Mouse (Mus musculus) embryonic facial prominence, embryonic 14.5 days (tissue): ENCODE measurements around the gene Ocrl. TPM values are rescaled to one million over a fixed set of nuclear protein-coding genes. Genes with fewer than 3 reads are reported as not detected.
A peak's percentile ranks its signal among the peaks of the same experiment; 100 is the strongest.

ENCODE experiments used
- ATAC-seq: fragments of 200-750 bp; cut with Nextera tagmentation; 2 replicates; pipeline ENCODE4 v1.8.0; 2017; ENCODE audit warnings: low read depth, moderate number of reproducible peaks, moderate TSS enrichment
- DNase-seq: peaks from one replicate; pipeline ENCODE4 v3.0.0-alpha.2; 2015; ENCODE audit warnings: low spot score
- H3K27ac ChIP-seq: fragments of 300-500 bp; sonication (generic); replicated peaks from 2 replicates; pipeline ENCODE4 v1.5.1; 2014; ENCODE audit warnings: low read depth, mild to moderate bottlenecking, low read length, moderate library complexity
- H3K27me3 ChIP-seq: fragments of 300-500 bp; sonication (generic); replicated peaks from 2 replicates; pipeline ENCODE4 v1.6.1; 2014; ENCODE audit warnings: low read length; ENCODE audit not compliant: control insufficient read depth, insufficient read depth
- H3K36me3 ChIP-seq: fragments of 300-500 bp; sonication (generic); 2 replicates; pipeline ENCODE4 v1.6.1; 2014; ENCODE audit warnings: low read length, mixed read lengths; ENCODE audit not compliant: control insufficient read depth, insufficient read depth
- H3K4me1 ChIP-seq: fragments of 300-500 bp; sonication (generic); 2 replicates; pipeline ENCODE4 v1.6.1; 2014; ENCODE audit warnings: antibody characterized with exemption, low read length; ENCODE audit not compliant: control insufficient read depth, insufficient read depth
- H3K4me2 ChIP-seq: fragments of 300-500 bp; sonication (generic); 2 replicates; pipeline ENCODE4 v1.6.1; 2014; ENCODE audit warnings: low read depth, mild to moderate bottlenecking, low read length, moderate library complexity, mixed read lengths
- H3K4me3 ChIP-seq: fragments of 300-500 bp; sonication (generic); 2 replicates; pipeline ENCODE4 v1.5.1; 2014; ENCODE audit warnings: low read depth, mild to moderate bottlenecking, low read length
- H3K9ac ChIP-seq: fragments of 300-500 bp; sonication (generic); 2 replicates; pipeline ENCODE4 v1.6.1; 2014; ENCODE audit warnings: low read depth, mild to moderate bottlenecking, low read length, moderate library complexity, mixed read lengths
- H3K9me3 ChIP-seq: fragments of 300-500 bp; sonication (generic); 2 replicates; pipeline ENCODE4 v1.6.1; 2016; ENCODE audit warnings: low read length; ENCODE audit not compliant: control insufficient read depth
- WGBS: fragments of 180-500 bp; shearing (Covaris S2); extraction: QIAGEN DNeasy Blood & Tissue Kit; methylation state at CpG from one replicate; pipeline ENCODE4 v1.1.7; 2014; 5-methylcytosine and 5-hydroxymethylcytosine counted together
- polyA plus RNA-seq: library from polyadenylated mRNA; unstranded; fragments of >200 nt; fragmentation: Nextera tagmentation; extraction: Ambion mirVana; gene quantifications from 2 replicates; pipeline ENCODE4 v1.2.1, GENCODE M21; 2014

Ocrl gene
- polyA plus RNA-seq, 1 experiment from 2014 or later = 19.6 TPM

- Histone ChIP-seq H3K4me1 (peaks cover 7% of the 10 kb centered on the region), H3K36me3 (no peaks in the 10 kb centered on the region), H3K9me3 (no peaks in the 10 kb centered on the region), H3K27me3 (no peaks in the 10 kb centered on the region), H3K9ac (no peak overlapping the region), H3K4me2 (peak overlapping the region; percentile 59; the same call in 1 of the 2 replicates), H3K4me3 (peak overlapping the region; percentile 60; the same call in 1 of the 2 replicates), H3K27ac (no peak overlapping the region)
- DNase-seq (no peak), ATAC-seq (no peak)
- 79% methylated on average over 7 of the region's 7 CpGs for WGBS
Observed at GRCm38 (mm10) chrX:47913543-47913938, 1.4 kb downstream of the Ocrl start.

GRCm38 (mm10) chrX:47916831-47917230 is 4.6 kb downstream of the Ocrl start:
- WGBS = 38% methylated on average over 1 of the region's 1 CpGs
- ATAC-seq (no peak), DNase-seq (no peak)
- no peak overlapping the region for H3K4me2 ChIP-seq
- peaks cover 7% of the 10 kb centered on the region for H3K4me1 ChIP-seq
- H3K9me3 ChIP-seq = no peaks in the 10 kb centered on the region
- H3K27me3 ChIP-seq = no peaks in the 10 kb centered on the region
- no peak overlapping the region for H3K4me3 ChIP-seq
- no peak overlapping the region for H3K9ac ChIP-seq
- H3K36me3 ChIP-seq = peaks cover 5% of the 10 kb centered on the region; the same call in 1 of the 2 replicates
- H3K27ac ChIP-seq = no peak overlapping the region

DNA sequence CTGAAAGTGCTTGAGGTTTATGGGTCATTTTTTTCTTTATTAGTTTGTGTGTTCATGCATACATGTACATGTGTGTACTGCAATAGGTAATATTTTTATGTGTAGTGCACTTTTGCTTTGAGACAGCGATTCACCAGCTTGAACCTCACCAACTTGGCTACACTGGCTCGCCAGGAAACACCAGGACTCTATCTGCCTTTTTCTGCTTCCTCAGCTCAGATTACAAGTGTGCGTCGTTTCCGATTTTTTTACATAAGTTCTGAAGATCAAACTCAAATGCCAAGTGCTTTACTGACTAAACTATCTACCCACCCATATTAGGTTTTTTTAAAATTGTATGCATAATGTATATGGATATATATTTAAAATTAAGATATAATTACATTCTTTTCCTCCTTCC is 8.4 kb downstream of the Ocrl start:
- Histone ChIP-seq H3K4me1 (no peaks in the 10 kb centered on the region), H3K27me3 (no peaks in the 10 kb centered on the region), H3K36me3 (peaks cover 5% of the 10 kb centered on the region; the same call in 1 of the 2 replicates), H3K4me3 (no peak overlapping the region), H3K27ac (no peak overlapping the region), H3K9me3 (no peaks in the 10 kb centered on the region), H3K9ac (no peak overlapping the region), H3K4me2 (no peak overlapping the region)
- 70% methylated on average over 5 of the region's 5 CpGs for WGBS
- ATAC-seq (no peak), DNase-seq (no peak)

DNA sequence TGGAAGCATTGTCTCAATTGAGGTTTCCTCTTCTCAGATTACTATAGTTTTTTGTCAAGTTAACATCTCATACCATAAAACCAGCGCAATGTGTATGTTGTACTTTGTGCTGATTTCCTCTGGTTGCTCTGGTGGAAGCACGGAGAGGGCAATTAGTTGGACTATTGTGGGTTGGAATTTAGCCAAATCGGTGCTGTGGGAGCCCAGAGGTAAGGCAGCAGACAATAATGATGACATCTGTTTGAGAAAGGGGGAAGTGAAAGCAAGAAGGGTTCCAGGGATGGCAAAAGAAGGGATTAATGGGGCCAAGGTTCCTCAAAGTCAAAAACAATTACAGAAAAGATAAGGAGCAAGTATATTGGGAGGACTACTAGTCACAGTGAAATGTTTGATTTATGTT is 15.8 kb downstream of the Ocrl start:
- no peaks in the 10 kb centered on the region for H3K27me3 ChIP-seq
- 54% methylated on average over 3 of the region's 3 CpGs for WGBS
- ATAC-seq (no peak), DNase-seq (no peak)
- H3K9ac ChIP-seq = no peak overlapping the region
- H3K4me1 ChIP-seq = no peaks in the 10 kb centered on the region
- no peak overlapping the region for H3K27ac ChIP-seq
- H3K4me3 ChIP-seq = no peak overlapping the region
- no peaks in the 10 kb centered on the region for H3K9me3 ChIP-seq
- H3K36me3 ChIP-seq = 0 out of 2 replicates have a peak, but pooled peaks cover 17% of the 10 kb centered on the region
- no peak overlapping the region for H3K4me2 ChIP-seq

- H3K4me2 ChIP-seq = no peak overlapping the region
- DNase-seq = peak; percentile 9
- no peak overlapping the region for H3K27ac ChIP-seq
- H3K9me3 ChIP-seq = no peaks in the 10 kb centered on the region
- no peaks in the 10 kb centered on the region for H3K27me3 ChIP-seq
- no peak overlapping the region for H3K9ac ChIP-seq
- H3K36me3 ChIP-seq = 0 out of 2 replicates have a peak, but pooled peaks cover 19% of the 10 kb centered on the region
- no peaks in the 10 kb centered on the region for H3K4me1 ChIP-seq
- no peak for ATAC-seq
- WGBS = 85% methylated on average over 3 of the region's 3 CpGs
- no peak overlapping the region for H3K4me3 ChIP-seq
Observed at GRCm38 (mm10) chrX:47930449-47930848, 18.3 kb downstream of the Ocrl start.

GRCm38 (mm10) chrX:47934352-47934751 is 22.2 kb downstream of the Ocrl start:
- no peak overlapping the region for H3K27ac ChIP-seq
- H3K9me3 ChIP-seq = no peaks in the 10 kb centered on the region
- no peak overlapping the region for H3K4me2 ChIP-seq
- H3K9ac ChIP-seq = no peak overlapping the region
- DNase-seq (no peak), ATAC-seq (no peak)
- WGBS = 90% methylated on average over 11 of the region's 11 CpGs
- H3K4me1 ChIP-seq = no peaks in the 10 kb centered on the region
- H3K36me3 ChIP-seq = peaks cover 25% of the 10 kb centered on the region; the same call in 1 of the 2 replicates
- H3K4me3 ChIP-seq = no peak overlapping the region
- H3K27me3 ChIP-seq = no peaks in the 10 kb centered on the region

DNA sequence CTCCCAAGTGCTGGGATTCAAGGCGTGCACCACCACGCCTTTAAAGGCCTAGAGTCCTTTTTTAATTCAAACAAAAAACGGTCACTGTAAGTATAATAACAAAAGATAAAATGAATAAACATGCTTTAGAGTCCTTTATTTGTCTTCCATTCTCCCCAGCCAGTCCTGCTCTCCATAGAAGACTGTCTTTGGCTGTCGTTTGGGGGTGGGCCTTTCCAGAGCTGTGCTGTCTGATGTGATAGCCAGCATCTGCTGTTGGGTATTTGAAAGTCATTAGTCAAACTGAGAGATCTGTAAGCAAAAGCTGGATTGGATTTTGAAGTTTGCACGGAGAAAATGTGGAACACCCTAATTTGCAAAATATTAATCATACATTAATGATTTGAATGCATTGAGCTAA is 24.7 kb downstream of the Ocrl start:
- H3K9ac ChIP-seq = no peak overlapping the region
- ATAC-seq (no peak), DNase-seq (no peak)
- H3K4me1 ChIP-seq = no peaks in the 10 kb centered on the region
- H3K4me3 ChIP-seq = no peak overlapping the region
- no peaks in the 10 kb centered on the region for H3K27me3 ChIP-seq
- no peak overlapping the region for H3K27ac ChIP-seq
- WGBS = 74% methylated on average over 5 of the region's 5 CpGs
- peaks cover 14% of the 10 kb centered on the region; the same call in 1 of the 2 replicates for H3K36me3 ChIP-seq
- H3K9me3 ChIP-seq = no peaks in the 10 kb centered on the region
- H3K4me2 ChIP-seq = no peak overlapping the region

DNA sequence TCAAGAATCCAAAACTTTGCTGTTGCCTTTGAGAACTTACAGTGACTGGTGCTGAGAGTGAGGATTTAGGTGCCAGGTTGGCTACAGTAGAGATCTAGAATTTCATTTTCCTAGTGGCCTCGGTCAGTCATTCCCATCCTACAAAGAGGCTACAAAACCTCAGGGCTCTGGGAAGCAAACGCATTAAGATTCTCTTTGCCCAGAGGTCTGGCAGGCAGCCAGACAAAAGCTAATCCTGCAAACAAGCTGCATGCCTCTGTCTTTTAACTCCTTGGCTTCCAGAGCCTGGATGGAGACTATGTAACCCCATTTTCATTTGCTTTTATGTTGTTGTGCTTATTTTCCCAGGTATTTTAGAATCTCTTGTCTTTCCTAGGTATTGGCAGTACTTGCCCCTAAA is 25.6 kb downstream of the Ocrl start:
- no peaks in the 10 kb centered on the region for H3K4me1 ChIP-seq
- H3K27me3 ChIP-seq = no peaks in the 10 kb centered on the region
- WGBS = 19% methylated on average over 2 of the region's 2 CpGs
- peaks cover 8% of the 10 kb centered on the region; the same call in 1 of the 2 replicates for H3K36me3 ChIP-seq
- H3K4me3 ChIP-seq = no peak overlapping the region
- no peak overlapping the region for H3K9ac ChIP-seq
- H3K9me3 ChIP-seq = no peaks in the 10 kb centered on the region
- peak; percentile 86 for DNase-seq
- H3K4me2 ChIP-seq = no peak overlapping the region
- no peak overlapping the region for H3K27ac ChIP-seq
- ATAC-seq = no peak

DNA sequence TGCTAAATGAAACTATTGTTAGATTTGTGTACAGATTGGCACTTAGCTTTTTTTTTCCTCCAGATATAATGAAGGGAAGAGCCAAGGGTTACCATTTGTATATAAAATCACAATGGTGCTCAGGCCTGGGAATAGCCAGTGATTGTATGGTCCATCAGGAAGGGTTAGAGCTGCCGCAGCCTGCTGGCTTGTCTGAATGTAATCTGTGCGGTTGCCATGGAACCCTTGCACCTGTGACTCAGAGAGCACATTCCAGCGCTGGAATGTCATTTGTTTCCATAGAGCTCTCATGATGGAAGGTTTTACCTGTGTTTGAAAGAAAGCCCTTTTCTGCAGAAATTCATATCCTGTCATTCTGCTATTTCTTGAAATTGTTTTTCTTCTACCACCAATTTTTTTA is 37.5 kb downstream of the Ocrl start:
- H3K9ac ChIP-seq = no peak overlapping the region
- no peak overlapping the region for H3K27ac ChIP-seq
- H3K4me2 ChIP-seq = no peak overlapping the region
- DNase-seq = peak; percentile 29
- WGBS = 63% methylated on average over 3 of the region's 3 CpGs
- H3K27me3 ChIP-seq = no peaks in the 10 kb centered on the region
- 0 out of 2 replicates have a peak, but pooled peaks cover 13% of the 10 kb centered on the region for H3K36me3 ChIP-seq
- no peaks in the 10 kb centered on the region for H3K4me1 ChIP-seq
- H3K9me3 ChIP-seq = no peaks in the 10 kb centered on the region
- H3K4me3 ChIP-seq = no peak overlapping the region
- no peak; the same call in 1 of the 2 replicates for ATAC-seq
